Mouse (Mus musculus): Measurements from ENCODE around the gene Pms1. TPM values are rescaled to one million over a fixed set of nuclear protein-coding genes. Genes with fewer than 3 reads are reported as not detected.
"Not testable (repeated sequence)": the region's sequence is repeated elsewhere in the genome, so short reads cannot be mapped to it uniquely, and the experiment has no call there.

Pms1 gene
- 0.23 TPM in 1 of 2 replicates, not detected in the other for polyA plus RNA-seq (2012; ENCODE audit: insufficient read depth, low replicate concordance)

- Histone ChIP-seq H3K4me1 (peaks cover 57% of the 10 kb centered on the region), H3K27me3 (replicated peaks) (no peaks in the 10 kb centered on the region), H3K9me3 (no peaks in the 10 kb centered on the region), H3K4me3 (replicated peaks) (peak within 1 kb of the TSS; percentile 99), H3K36me3 (replicated peaks; ENCODE audit: low read length) (peaks cover 32% of the 10 kb centered on the region)
- TF ChIP-seq FLI1 (IDR thresholded peaks at IDR 0.05; ENCODE audit: low read length) (no peak), GATA1 (IDR thresholded peaks at IDR 0.05; ENCODE audit: borderline replicate concordance, low read length) (no peak)
Observed at GRCm38 (mm10) chr1:53296581-53297383, at the start of gene Pms1, which contains the start of the genes Ormdl1 and Gm28778. Pms1 (minus strand) TSS chr1:53297018. Ormdl1 (plus strand) TSS chr1:53297095. Gm28778 (plus strand) TSS chr1:53297111.

- no peaks in the 10 kb centered on the region for H3K4me1 ChIP-seq
- TF ChIP-seq FLI1 (IDR thresholded peaks at IDR 0.05; ENCODE audit: low read length) = no peak
- no peak for TF ChIP-seq GATA1 (IDR thresholded peaks at IDR 0.05; ENCODE audit: borderline replicate concordance, low read length)
- no peak overlapping the region for H3K4me3 ChIP-seq (replicated peaks)
- peaks cover 51% of the 10 kb centered on the region for H3K36me3 ChIP-seq (replicated peaks; ENCODE audit: low read length)
- H3K27me3 ChIP-seq (replicated peaks) = no peaks in the 10 kb centered on the region
- 0 out of 2 replicates have a peak, but pooled peaks cover 6% of the 10 kb centered on the region for H3K9me3 ChIP-seq
Observed at GRCm38 (mm10) chr1:53341071-53341470, 44.3 kb upstream of the Pms1 start.

GRCm38 (mm10) chr1:53337403-53337802 lies 40.6 kb upstream of the Pms1 start:
- not testable (repeated sequence) for H3K27me3 ChIP-seq (replicated peaks); H3K4me3 ChIP-seq (replicated peaks)
- H3K9me3 ChIP-seq = peaks cover 10% of the 10 kb centered on the region; the same call in 1 of the 2 replicates
- H3K4me1 ChIP-seq = peaks cover 27% of the 10 kb centered on the region
- H3K36me3 ChIP-seq (replicated peaks; ENCODE audit: low read length) = peaks cover 17% of the 10 kb centered on the region

GRCm38 (mm10) chr1:53335465-53335864 lies 38.6 kb upstream of the Pms1 start:
- Histone ChIP-seq H3K36me3 (replicated peaks; ENCODE audit: low read length) (no peaks in the 10 kb centered on the region), H3K9me3 (peaks cover 4% of the 10 kb centered on the region; the same call in 1 of the 2 replicates), H3K4me1 (peaks cover 32% of the 10 kb centered on the region), H3K27me3 (replicated peaks) (no peaks in the 10 kb centered on the region), H3K4me3 (replicated peaks) (no peak overlapping the region)
- TF ChIP-seq GATA1 (IDR thresholded peaks at IDR 0.05; ENCODE audit: borderline replicate concordance, low read length) = no peak
- no peak for TF ChIP-seq FLI1 (IDR thresholded peaks at IDR 0.05; ENCODE audit: low read length)

GRCm38 (mm10) chr1:53333527-53333926 lies 36.7 kb upstream of the Pms1 start:
- H3K4me3 ChIP-seq (replicated peaks); H3K27me3 ChIP-seq (replicated peaks); H3K36me3 ChIP-seq (replicated peaks; ENCODE audit: low read length); H3K9me3 ChIP-seq: not testable (repeated sequence)
- H3K4me1 ChIP-seq = peaks cover 32% of the 10 kb centered on the region

GRCm38 (mm10) chr1:53324827-53325494 lies 28.1 kb upstream of the Pms1 start:
- Histone ChIP-seq H3K27me3 (replicated peaks) (no peaks in the 10 kb centered on the region), H3K4me1 (peaks cover 19% of the 10 kb centered on the region), H3K4me3 (replicated peaks) (no peak overlapping the region), H3K9me3 (no peaks in the 10 kb centered on the region), H3K36me3 (replicated peaks; ENCODE audit: low read length) (peaks cover 56% of the 10 kb centered on the region)
- TF ChIP-seq FLI1 (IDR thresholded peaks at IDR 0.05; ENCODE audit: low read length) (no peak), GATA1 (IDR thresholded peaks at IDR 0.05; ENCODE audit: borderline replicate concordance, low read length) (no peak)

GRCm38 (mm10) chr1:53324277-53324676 lies 27.5 kb upstream of the Pms1 start:
- Histone ChIP-seq H3K9me3 (no peaks in the 10 kb centered on the region), H3K27me3 (replicated peaks) (no peaks in the 10 kb centered on the region), H3K4me1 (peaks cover 19% of the 10 kb centered on the region), H3K4me3 (replicated peaks) (no peak overlapping the region), H3K36me3 (replicated peaks; ENCODE audit: low read length) (peaks cover 63% of the 10 kb centered on the region)
- TF ChIP-seq FLI1 (IDR thresholded peaks at IDR 0.05; ENCODE audit: low read length) = no peak
- no peak for TF ChIP-seq GATA1 (IDR thresholded peaks at IDR 0.05; ENCODE audit: borderline replicate concordance, low read length)

- no peaks in the 10 kb centered on the region for H3K27me3 ChIP-seq (replicated peaks)
- H3K9me3 ChIP-seq = no peaks in the 10 kb centered on the region
- no peak overlapping the region for H3K4me3 ChIP-seq (replicated peaks)
- H3K36me3 ChIP-seq (replicated peaks; ENCODE audit: low read length) = peaks cover 72% of the 10 kb centered on the region
- TF ChIP-seq FLI1 (IDR thresholded peaks at IDR 0.05; ENCODE audit: low read length) = no peak
- peaks cover 17% of the 10 kb centered on the region for H3K4me1 ChIP-seq
Observed at GRCm38 (mm10) chr1:53323254-53323653, 26.4 kb upstream of the Pms1 start.

- no peaks in the 10 kb centered on the region for H3K9me3 ChIP-seq
- TF ChIP-seq GATA1 (IDR thresholded peaks at IDR 0.05; ENCODE audit: borderline replicate concordance, low read length) (no peak), FLI1 (IDR thresholded peaks at IDR 0.05; ENCODE audit: low read length) (no peak)
- peaks cover 19% of the 10 kb centered on the region for H3K4me1 ChIP-seq
- H3K4me3 ChIP-seq (replicated peaks) = no peak overlapping the region
- H3K36me3 ChIP-seq (replicated peaks; ENCODE audit: low read length) = peaks cover 83% of the 10 kb centered on the region
- no peaks in the 10 kb centered on the region for H3K27me3 ChIP-seq (replicated peaks)
Observed at GRCm38 (mm10) chr1:53321662-53322344, 25.0 kb upstream of the Pms1 start.

Data from megakaryocyte, embryonic 14.5 days (primary cell).